Mouse (Mus musculus) urinary bladder, postnatal 0 days (tissue): Measurements from ENCODE around the gene Gper1. TPM values are rescaled to one million over a fixed set of nuclear protein-coding genes. Genes with fewer than 3 reads are reported as not detected.

ENCODE experiments used
- polyA plus RNA-seq: library from polyadenylated mRNA; unstranded; fragments of >200 nt; fragmentation: Nextera tagmentation; extraction: Ambion mirVana; gene quantifications from 2 replicates; pipeline ENCODE4 v1.2.1, GENCODE M21; 2015

Gene Gper1
- 1.1 and 1.6 TPM in 2 replicates for polyA plus RNA-seq

DNA sequence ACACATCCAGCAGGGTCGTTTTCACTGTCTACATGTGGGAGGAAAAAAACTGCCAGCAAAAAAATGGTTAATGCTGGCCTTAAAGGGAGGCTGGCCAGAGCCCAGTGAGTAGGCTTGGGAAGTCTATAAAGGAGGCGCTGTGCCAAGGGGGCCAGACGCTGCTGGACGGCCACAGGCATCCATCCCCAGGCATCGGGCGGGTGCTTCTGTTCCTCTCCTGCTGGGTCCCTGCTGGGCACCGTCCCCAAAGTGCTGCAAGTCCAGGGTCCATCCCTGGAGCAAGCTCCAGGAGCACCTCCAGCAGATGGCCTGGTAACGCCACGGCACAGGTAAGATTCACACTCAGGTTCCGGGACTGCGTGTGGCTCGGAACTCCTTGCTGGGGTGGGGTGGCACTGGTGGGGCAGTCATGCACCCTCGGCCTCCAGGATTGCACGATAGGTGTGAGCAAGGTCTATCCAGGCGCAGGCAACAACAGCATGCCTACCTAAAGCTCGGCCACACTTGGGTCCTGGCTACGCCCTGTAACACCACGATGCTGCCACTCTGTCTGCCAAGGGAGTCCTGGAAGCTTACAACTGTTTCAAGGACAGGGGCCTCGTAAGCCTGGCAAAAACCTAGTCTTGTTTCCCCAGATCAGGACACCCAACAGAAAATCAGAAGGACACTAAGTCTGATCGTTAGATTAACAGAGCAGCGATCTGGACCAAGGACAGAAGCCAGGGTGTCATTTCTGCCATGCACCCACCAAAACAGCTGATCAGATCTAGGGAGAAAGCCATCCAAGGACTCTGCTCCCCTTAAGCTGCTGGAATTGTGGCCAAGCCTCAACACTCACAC lies at the start of gene Gper1:
TSS of gene Gper1 (plus strand) at position 126 of the 840 bp plus-strand sequence.

DNA sequence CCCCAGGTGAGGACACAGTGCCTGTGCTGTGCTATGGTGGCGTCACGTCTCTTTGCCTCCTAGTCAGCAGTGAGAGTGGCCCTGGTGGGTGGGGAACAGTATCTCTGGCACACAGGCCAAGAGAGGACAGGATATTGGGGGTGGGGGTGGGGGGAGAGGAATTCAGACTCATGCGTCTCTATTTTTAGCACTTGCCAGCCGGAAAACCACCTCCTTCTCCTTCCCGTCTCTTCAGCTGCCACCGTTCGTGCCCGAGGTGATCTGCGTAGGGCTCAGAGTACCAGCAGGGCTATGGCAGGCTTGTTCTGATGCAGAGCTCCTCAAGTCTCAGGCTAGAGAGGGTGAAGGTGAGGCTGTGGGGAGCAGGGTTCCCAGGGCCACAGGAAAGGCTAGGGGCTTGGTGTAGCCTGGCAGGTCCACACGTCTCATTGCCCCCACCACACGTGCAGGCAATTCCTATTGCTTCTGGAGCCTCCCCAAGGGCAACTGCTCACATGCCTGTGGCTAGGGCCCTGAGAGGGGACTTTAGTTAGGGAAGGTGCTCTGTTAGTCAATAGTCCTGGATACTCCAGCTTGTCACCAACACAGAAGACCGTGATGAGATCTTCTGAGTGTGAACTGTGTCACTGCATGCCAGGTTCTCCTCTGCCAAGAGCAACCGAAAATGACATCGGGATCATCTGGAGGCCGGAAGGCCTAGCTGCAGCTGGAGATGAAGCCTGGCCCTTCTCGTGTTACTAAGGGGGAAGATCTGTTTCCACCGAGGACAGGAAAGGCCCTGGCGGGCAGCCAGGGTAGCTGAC lies 45.3 kb upstream of the Gper1 start, which contains the start of gene Gpr146:
TSS of gene Gpr146 (plus strand) at position 230 of the 803 bp plus-strand sequence.

DNA sequence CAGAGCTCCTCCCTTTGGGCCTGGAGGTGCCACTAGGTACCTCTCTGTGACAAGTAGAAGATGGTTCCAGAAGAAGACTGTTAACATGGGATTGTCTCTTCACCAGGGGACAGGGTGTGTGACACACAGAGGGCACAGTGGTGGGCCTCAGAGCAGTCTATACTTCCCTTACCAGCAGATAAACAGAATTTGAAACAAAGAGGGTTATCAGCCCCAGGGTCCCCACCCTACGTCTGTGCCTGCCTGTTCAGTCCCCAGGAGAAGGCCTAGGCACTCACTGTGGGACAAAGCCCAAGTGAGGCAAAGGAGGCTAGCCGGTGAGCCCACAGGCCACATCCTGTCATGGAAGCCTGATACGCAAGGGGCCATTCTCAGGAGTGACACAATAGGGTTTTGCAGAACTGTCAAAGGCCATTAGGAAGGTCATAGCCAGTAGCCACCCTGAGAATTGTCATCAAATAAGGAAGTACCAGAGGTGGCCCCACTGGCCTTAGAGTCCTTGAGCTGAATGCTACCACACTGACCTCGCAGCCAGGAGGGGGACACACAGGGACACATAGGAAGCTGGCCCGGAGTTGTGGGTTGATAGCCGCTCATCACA lies 18.1 kb upstream of the Gper1 start, which contains the start of gene C130050O18Rik:
TSS of gene C130050O18Rik (plus strand) at position 480 of the 601 bp plus-strand sequence.

DNA sequence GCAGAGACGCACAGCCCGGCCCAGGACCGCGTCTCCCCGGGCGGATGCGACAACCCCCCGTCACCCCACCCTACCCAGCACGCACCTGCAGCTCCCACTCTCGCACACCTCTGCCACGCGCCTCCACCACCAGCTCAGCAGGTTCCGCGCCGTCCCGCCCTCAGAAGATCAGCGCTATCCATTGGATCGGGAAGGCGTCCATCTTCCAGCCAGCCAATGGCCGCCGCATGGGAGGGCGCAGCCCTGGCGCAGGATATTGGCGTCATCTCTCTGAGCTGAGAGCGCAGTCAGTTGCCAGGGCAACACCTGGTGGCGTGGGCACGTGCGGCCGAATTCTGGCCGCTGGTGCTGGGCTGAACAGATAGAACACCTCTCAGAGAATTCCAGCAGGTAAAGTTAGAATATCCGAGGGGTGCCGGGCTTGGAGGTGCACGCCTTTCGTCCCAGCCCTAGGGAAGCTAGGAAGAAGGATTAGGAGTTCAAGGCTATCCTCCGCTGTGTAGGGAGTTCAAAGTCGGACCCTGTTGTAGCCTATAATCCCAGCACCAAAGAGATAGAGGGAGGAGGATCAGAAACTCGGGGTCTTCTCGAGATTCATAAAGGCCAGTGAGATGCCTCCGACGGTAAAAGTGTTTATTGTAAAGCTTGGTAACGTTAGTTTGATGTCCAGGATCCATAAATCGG lies 37.6 kb downstream of the Gper1 start, which contains the start of gene 3110082I17Rik:
TSS of gene 3110082I17Rik (minus strand) at position 144 of the 684 bp plus-strand sequence.

Other genes with a start within 250 kb of the Gper1 start
- gene Sun1, start 222.5 kb upstream of the Gper1 start, polyA plus RNA-seq: 38.6 and 45.2 TPM in 2 replicates
- gene Get4, start 170.8 kb upstream of the Gper1 start, polyA plus RNA-seq: 179 and 183 TPM in 2 replicates
- gene Adap1, start 97.5 kb upstream of the Gper1 start, polyA plus RNA-seq: 31.0 and 33.1 TPM in 2 replicates
- gene Cox19, start 71.7 kb upstream of the Gper1 start, polyA plus RNA-seq: 55.6 and 55.7 TPM in 2 replicates
- gene Cyp2w1, start 70.5 kb upstream of the Gper1 start, polyA plus RNA-seq: not detected in 2 replicates
- 3.3 and 4.7 TPM in 2 replicates for gene Gpr146, start 45.5 kb upstream of the Gper1 start, polyA plus RNA-seq
- 0.51 and 2.6 TPM in 2 replicates for gene C130050O18Rik, start 17.9 kb upstream of the Gper1 start, polyA plus RNA-seq
- gene 3110082I17Rik, start 37.4 kb downstream of the Gper1 start, polyA plus RNA-seq: 17.8 and 19.2 TPM in 2 replicates
- gene Zfand2a, start 61.4 kb downstream of the Gper1 start, polyA plus RNA-seq: 7.8 and 8.0 TPM in 2 replicates
- gene Uncx, start 120.3 kb downstream of the Gper1 start, polyA plus RNA-seq: not detected in 2 replicates